Mouse (Mus musculus) spleen, adult 2 months (tissue): ENCODE data around the gene Vmn1r86. TPM values are rescaled to one million over a fixed set of nuclear protein-coding genes. Genes with fewer than 3 reads are reported as not detected.
"Not testable (repeated sequence)": the region's sequence is repeated elsewhere in the genome, so short reads cannot be mapped to it uniquely, and the experiment has no call there.

ENCODE experiments used
- DNase-seq, 2 experiments: peaks; one replicate each; pipeline versions ENCODE4 v3.0.0 to v3.0.0-alpha.2; 2012 to 2021; ENCODE audit warnings: low spot score in 2 of 2, low read depth in 1 of 2
- H3K27ac ChIP-seq: fragments of 200-500 bp; 2 replicates; pipeline ENCODE4 v1.5.1; 2012; ENCODE audit warnings: low read length, inconsistent platforms; ENCODE audit not compliant: insufficient read depth
- H3K27me3 ChIP-seq: fragments of 200-500 bp; 2 replicates; pipeline ENCODE4 v1.6.1; 2012; ENCODE audit warnings: mild to moderate bottlenecking, moderate library complexity, low read length, inconsistent platforms; ENCODE audit not compliant: control insufficient read depth, insufficient read depth
- H3K36me3 ChIP-seq: fragments of 200-500 bp; 2 replicates; pipeline ENCODE4 v1.6.1; 2012; ENCODE audit warnings: mild to moderate bottlenecking, low read length, inconsistent platforms; ENCODE audit not compliant: control insufficient read depth, insufficient read depth
- H3K4me1 ChIP-seq: fragments of 200-500 bp; 2 replicates; pipeline ENCODE4 v1.6.1; 2011; ENCODE audit warnings: inconsistent platforms; ENCODE audit not compliant: control insufficient read depth, insufficient read depth, insufficient read length
- H3K4me3 ChIP-seq: fragments of 200-500 bp; 2 replicates; pipeline ENCODE4 v1.5.1; 2011; ENCODE audit warnings: mild to moderate bottlenecking, inconsistent platforms; ENCODE audit not compliant: insufficient read depth, insufficient read length; ENCODE audit errors: extremely low read depth
- CTCF ChIP-seq: fragments of 200-500 bp; IDR thresholded peaks from 2 replicates; pipeline ENCODE4 v1.5.1; 2011; ENCODE audit warnings: mild to moderate bottlenecking, inconsistent platforms; ENCODE audit not compliant: insufficient read depth, insufficient read length, insufficient replicate concordance; ENCODE audit errors: extremely low read depth
- POLR2A ChIP-seq: fragments of 200-500 bp; IDR thresholded peaks from 2 replicates; pipeline ENCODE4 v1.6.1; 2011; ENCODE audit warnings: low read depth, low read length, inconsistent platforms
- WGBS: fragments of 180-500 bp; shearing (Covaris S2); methylation state at CpG from one replicate; pipeline ENCODE4 v1.1.7; 2018; 5-methylcytosine and 5-hydroxymethylcytosine counted together
- polyA plus RNA-seq: library from polyadenylated mRNA; depleted of rRNA; stranded (reverse); fragments of >200 nt; gene quantifications from 2 replicates; pipeline ENCODE4 v1.2.3, GENCODE M21; 2012; rRNA removed

Vmn1r86 gene
- polyA plus RNA-seq: not detected in 2 replicates

GRCm38 (mm10) chr7:13119817-13120216 lies at the start of gene Vmn1r86:
Gene Vmn1r86 (minus strand): TSS chr7:13119917.
- H3K4me1 ChIP-seq: no peaks in the 10 kb centered on the region
- no peak for TF ChIP-seq CTCF
- no peak for TF ChIP-seq POLR2A
- H3K36me3 ChIP-seq: no peaks in the 10 kb centered on the region
- no peaks in the 10 kb centered on the region for H3K27me3 ChIP-seq
- no peak within 1 kb of the TSS for H3K27ac ChIP-seq
- DNase-seq: no peak
- no peak within 1 kb of the TSS for H3K4me3 ChIP-seq

DNA sequence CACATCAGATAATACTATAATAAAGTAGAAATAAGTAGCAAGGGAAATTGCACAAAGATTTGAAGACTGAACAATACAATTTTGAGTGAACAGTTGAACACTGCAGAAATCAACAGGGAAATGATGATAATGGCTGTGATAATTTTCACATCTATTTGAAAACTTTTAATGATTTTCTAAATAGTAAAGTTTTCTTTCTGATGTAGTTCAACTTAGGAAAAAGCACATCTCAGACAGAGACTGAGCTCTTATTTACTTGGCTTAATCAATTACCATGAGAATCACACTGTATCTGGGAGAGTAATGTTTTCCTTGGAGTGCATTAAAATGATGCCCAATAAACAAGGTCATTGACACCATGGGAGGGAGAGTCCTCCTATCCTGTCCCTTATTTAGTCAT lies 39.6 kb upstream of the Vmn1r86 start, which contains the start of gene Vmn1r88:
Gene Vmn1r88 (plus strand): TSS at position 301 of the 400 bp plus-strand sequence.
- no peaks in the 10 kb centered on the region for H3K4me1 ChIP-seq
- TF ChIP-seq CTCF: no peak
- TF ChIP-seq POLR2A: no peak
- no peak for DNase-seq
- H3K36me3 ChIP-seq: no peaks in the 10 kb centered on the region
- H3K27ac ChIP-seq: no peak within 1 kb of the TSS
- no peaks in the 10 kb centered on the region for H3K27me3 ChIP-seq
- no peak within 1 kb of the TSS for H3K4me3 ChIP-seq

DNA sequence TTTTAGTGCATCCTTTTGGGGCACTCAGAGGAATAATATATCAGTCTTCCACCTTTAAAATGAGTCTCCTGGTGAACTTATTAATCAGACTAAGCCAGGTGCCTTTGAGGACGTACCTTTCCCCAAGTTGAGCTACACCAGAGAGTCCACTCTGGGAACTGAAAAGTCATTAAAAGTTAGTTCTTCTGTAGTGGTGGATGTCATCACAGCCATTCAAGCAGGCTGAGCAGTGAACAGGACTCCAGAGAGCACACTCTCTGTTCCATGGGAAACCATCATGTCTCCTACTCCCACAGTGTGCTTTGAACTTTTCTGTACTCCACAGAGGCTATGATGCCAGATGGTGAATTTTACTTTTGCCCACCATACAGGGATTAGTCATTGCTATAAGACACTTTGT lies 20.3 kb upstream of the Vmn1r86 start, which contains the start of gene Vmn1r87:
Gene Vmn1r87 (minus strand): TSS at position 101 of the 400 bp plus-strand sequence.
- H3K27ac ChIP-seq: no peak within 1 kb of the TSS
- no peak within 1 kb of the TSS for H3K4me3 ChIP-seq
- no peaks in the 10 kb centered on the region for H3K4me1 ChIP-seq
- no peaks in the 10 kb centered on the region for H3K36me3 ChIP-seq
- DNase-seq: no peak
- no peaks in the 10 kb centered on the region for H3K27me3 ChIP-seq
- 89% methylated on average over 1 of the region's 1 CpGs for WGBS
- TF ChIP-seq POLR2A: no peak
- TF ChIP-seq CTCF: no peak

DNA sequence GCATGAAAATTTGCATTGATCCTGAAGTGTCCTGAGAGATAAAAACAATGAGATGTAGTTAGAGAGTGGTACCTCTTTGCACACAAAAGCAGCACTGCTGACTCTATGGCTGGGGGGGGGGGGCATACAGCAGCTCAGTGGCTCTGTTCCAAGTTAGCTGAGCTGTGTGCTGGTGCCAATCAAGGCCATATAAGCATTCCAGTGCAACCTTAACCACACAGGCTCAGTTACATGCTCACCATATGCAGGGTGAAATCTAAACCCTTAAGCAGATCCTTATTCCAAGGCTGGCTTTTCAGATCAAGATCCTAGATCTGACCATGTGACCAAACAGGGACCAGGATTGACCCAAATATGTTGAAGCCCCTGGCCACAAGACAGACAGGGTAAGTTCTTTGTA lies 17.6 kb upstream of the Vmn1r86 start:
- TF ChIP-seq CTCF: no peak
- TF ChIP-seq POLR2A: no peak
- no peaks in the 10 kb centered on the region for H3K27me3 ChIP-seq
- H3K4me3 ChIP-seq: no peak overlapping the region
- no peak for DNase-seq
- H3K4me1 ChIP-seq: no peaks in the 10 kb centered on the region
- H3K36me3 ChIP-seq: no peaks in the 10 kb centered on the region
- H3K27ac ChIP-seq: no peak overlapping the region

DNA sequence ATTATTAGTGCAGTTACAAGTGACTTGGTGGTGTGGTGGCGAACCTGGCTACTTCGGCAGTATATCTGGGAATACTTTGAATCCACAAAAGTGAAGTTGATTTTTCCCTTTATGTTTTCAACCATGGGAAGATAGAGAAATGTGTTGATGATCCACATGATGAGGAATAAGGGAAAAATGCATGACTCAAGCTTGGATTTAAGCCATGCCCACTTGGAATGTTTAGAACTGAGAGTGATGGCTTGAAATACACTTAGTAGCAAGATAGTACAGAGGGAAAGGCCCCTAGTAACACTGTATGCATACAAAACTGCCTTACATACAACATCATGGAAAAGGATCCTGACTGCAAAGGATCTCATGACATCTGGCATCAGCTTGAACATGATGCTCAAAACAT lies 12.1 kb upstream of the Vmn1r86 start:
- no peak overlapping the region for H3K27ac ChIP-seq
- H3K27me3 ChIP-seq: no peaks in the 10 kb centered on the region
- no peaks in the 10 kb centered on the region for H3K36me3 ChIP-seq
- no peak for DNase-seq
- TF ChIP-seq POLR2A (no peak), CTCF (no peak)
- H3K4me1 ChIP-seq: no peaks in the 10 kb centered on the region
- WGBS: 98% methylated on average over 2 of the region's 2 CpGs
- no peak overlapping the region for H3K4me3 ChIP-seq

DNA sequence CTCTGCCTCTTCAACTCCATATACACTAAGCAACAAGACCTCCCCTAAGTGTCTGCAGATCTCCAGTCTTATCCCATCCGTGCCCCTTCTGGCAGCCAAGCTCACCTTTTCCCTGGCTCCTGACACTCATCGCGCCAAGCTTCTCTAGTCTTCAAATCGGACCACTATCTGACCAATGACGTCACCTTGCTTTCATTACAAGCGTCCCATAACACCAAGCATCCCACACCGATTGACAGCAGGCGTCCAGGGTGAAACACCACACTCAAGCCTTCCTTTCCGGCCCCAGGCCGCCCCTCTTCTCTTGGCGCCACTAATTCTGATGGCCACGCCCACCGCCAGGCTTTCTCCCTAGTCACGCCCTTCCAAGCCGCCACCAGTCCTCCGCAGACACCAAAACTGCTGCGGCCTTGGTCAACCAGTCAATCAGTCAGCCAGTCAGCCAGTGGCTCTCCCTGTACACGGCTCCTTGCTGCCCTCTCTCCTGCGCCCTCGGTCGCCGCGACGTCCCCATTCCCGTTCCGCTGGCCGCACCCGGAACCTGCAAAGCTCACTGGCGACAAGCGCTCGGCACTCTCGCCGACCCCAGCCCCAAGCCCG lies 3.9 kb upstream of the Vmn1r86 start:
- WGBS: 3% methylated on average over 20 of the region's 34 CpGs
- DNase-seq, H3K4me1 ChIP-seq: not testable (repeated sequence)

DNA sequence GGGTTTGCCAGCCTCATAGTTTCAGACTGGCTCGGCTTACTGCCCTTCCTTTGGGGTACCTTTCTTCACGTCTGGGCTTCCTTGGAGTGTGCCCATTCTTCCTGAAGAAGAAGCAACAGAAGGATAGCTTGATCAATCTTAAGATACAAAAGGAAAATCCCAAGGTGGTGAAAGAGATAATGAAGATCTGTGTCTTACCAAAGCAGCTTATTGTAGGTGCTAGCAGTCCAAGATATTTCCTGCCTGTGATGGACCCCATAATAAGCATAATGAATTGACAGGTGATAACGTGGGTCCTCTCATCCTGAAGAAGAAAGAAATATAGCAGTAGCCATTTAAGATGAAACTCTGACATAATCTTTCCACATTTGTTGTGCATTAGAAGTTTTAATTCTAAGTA lies 24.6 kb downstream of the Vmn1r86 start, which contains the start of gene Vmn1r85:
Gene Vmn1r85 (minus strand): TSS at position 101 of the 400 bp plus-strand sequence.
- H3K4me1 ChIP-seq: no peaks in the 10 kb centered on the region
- H3K27ac ChIP-seq: no peak within 1 kb of the TSS
- H3K27me3 ChIP-seq: no peaks in the 10 kb centered on the region
- DNase-seq: no peak
- H3K36me3 ChIP-seq: no peaks in the 10 kb centered on the region
- TF ChIP-seq CTCF (no peak), POLR2A (no peak)
- no peak within 1 kb of the TSS for H3K4me3 ChIP-seq
- WGBS: 61% methylated on average over 3 of the region's 3 CpGs

More for the DNA sequence above, 3.9 kb upstream of the Vmn1r86 start:
- not testable (repeated sequence) for H3K4me3 ChIP-seq, H3K27me3 ChIP-seq, H3K27ac ChIP-seq, H3K36me3 ChIP-seq

DNA sequence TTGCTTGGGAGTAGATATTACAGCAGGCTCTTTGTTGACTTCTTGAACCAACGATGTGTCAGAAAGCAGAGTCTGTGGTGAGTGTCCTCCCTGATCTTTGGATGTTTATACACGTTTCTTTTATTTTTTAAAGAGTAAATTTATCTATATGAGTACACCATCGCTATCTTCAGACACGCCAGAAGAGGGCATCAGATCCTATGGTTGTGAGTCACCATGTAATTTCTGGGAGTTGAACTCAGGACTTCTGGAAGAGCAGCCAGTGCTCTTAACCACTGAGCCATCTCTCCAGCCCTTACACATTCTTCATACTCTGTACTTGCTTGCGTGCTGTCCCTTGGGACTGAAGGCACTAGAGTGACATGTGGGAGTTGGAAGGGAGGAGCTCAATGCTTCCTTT lies 47.4 kb downstream of the Vmn1r86 start:
- H3K36me3 ChIP-seq: no peaks in the 10 kb centered on the region
- H3K27ac ChIP-seq: no peak overlapping the region
- no peak overlapping the region for H3K4me3 ChIP-seq
- no peak for DNase-seq
- TF ChIP-seq CTCF: no peak
- no peak for TF ChIP-seq POLR2A
- 64% methylated on average over 5 of the region's 5 CpGs for WGBS
- H3K4me1 ChIP-seq: no peaks in the 10 kb centered on the region
- no peaks in the 10 kb centered on the region for H3K27me3 ChIP-seq

- WGBS: 49% methylated on average over 2 of the region's 2 CpGs
- H3K36me3 ChIP-seq, H3K27me3 ChIP-seq, H3K27ac ChIP-seq, H3K4me1 ChIP-seq, DNase-seq, H3K4me3 ChIP-seq: not testable (repeated sequence)
Measured at GRCm38 (mm10) chr7:13063399-13063798, 56.3 kb downstream of the Vmn1r86 start.
